Mouse (Mus musculus) liver, embryonic 14.5 days (tissue): ENCODE data around the gene Shroom3. TPM values are rescaled to one million over a fixed set of nuclear protein-coding genes. Genes with fewer than 3 reads are reported as not detected.

Experiments
- ATAC-seq: fragments of 200-750 bp; cut with Nextera tagmentation; 2 replicates; pipeline ENCODE4 v1.8.0; 2017; ENCODE audit warnings: moderate number of reproducible peaks, mild to moderate bottlenecking, moderate library complexity; ENCODE audit not compliant: insufficient read depth
- DNase-seq, 3 experiments: peaks; one replicate each; pipeline ENCODE4 v3.0.0-alpha.2; 2012 to 2013; ENCODE audit warnings: low read depth in 3 of 3, low spot score in 3 of 3
- H3K27ac ChIP-seq: fragments of 300-500 bp; sonication (generic); 2 replicates; pipeline ENCODE4 v1.5.1; 2014; ENCODE audit warnings: moderate library complexity, mild to moderate bottlenecking, control low read depth, inconsistent platforms
- H3K27me3 ChIP-seq: fragments of 300-500 bp; sonication (generic); 2 replicates; pipeline ENCODE4 v1.6.1; 2014; ENCODE audit warnings: mild to moderate bottlenecking, low read length, moderate library complexity; ENCODE audit not compliant: control insufficient read depth, insufficient read depth
- H3K36me3 ChIP-seq: fragments of 300-500 bp; sonication (generic); replicated peaks from 2 replicates; pipeline ENCODE4 v1.6.1; 2014; ENCODE audit warnings: low read depth; ENCODE audit not compliant: control insufficient read depth, insufficient read depth
- H3K4me1 ChIP-seq, 2 experiments: fragments of 200-500 bp in 1 of 2; fragments of 300-500 bp in 1 of 2; sonication (generic) in 1 of 2; replicated peaks; 2 replicates each; pipeline ENCODE4 v1.6.1; 2012 to 2014; ENCODE audit warnings: antibody characterized with exemption in 1 of 2, inconsistent platforms in 1 of 2, low read length in 1 of 2; ENCODE audit not compliant: control insufficient read depth in 2 of 2, insufficient read depth in 2 of 2
- H3K4me2 ChIP-seq: fragments of 300-500 bp; sonication (generic); 2 replicates; pipeline ENCODE4 v1.6.1; 2014; ENCODE audit warnings: low read depth, mild to moderate bottlenecking, control low read depth, moderate library complexity
- H3K4me3 ChIP-seq, 2 experiments: fragments of 200-500 bp in 1 of 2; fragments of 300-500 bp in 1 of 2; sonication (generic) in 1 of 2; 2 replicates each; pipeline ENCODE4 v1.5.1; 2012 to 2014; ENCODE audit warnings: low read depth in 2 of 2, low read length in 2 of 2, mild to moderate bottlenecking in 2 of 2, control low read depth in 1 of 2, inconsistent platforms in 1 of 2, moderate library complexity in 1 of 2; ENCODE audit not compliant: insufficient read depth in 1 of 2
- H3K9ac ChIP-seq: fragments of 300-500 bp; sonication (generic); replicated peaks from 2 replicates; pipeline ENCODE4 v1.6.1; 2014; ENCODE audit warnings: mild to moderate bottlenecking, control low read depth, moderate library complexity
- H3K9me3 ChIP-seq: fragments of 300-500 bp; sonication (generic); 2 replicates; pipeline ENCODE4 v1.6.1; 2016; ENCODE audit warnings: low read length, mixed read lengths; ENCODE audit not compliant: control insufficient read depth
- CTCF ChIP-seq: IDR thresholded peaks from 2 replicates; pipeline ENCODE4 v1.5.1; 2016; ENCODE audit warnings: antibody characterized with exemption, low read depth, control low read depth
- EP300 ChIP-seq: IDR thresholded peaks from 2 replicates; pipeline ENCODE4 v1.6.1; 2016; ENCODE audit warnings: antibody characterized with exemption, low read depth
- WGBS: fragments of 180-500 bp; shearing (Covaris S2); extraction: QIAGEN DNeasy Blood & Tissue Kit; methylation state at CpG from one replicate; pipeline ENCODE4 v1.1.7; 2014; ENCODE audit not compliant: insufficient replicate concordance; 5-methylcytosine and 5-hydroxymethylcytosine counted together
- polyA plus RNA-seq, 2 experiments: library from polyadenylated mRNA; depleted of rRNA in 1 of 2; stranded (reverse) in 1 of 2; unstranded in 1 of 2; fragments of >200 nt; fragmentation: Nextera tagmentation in 1 of 2; extraction: Ambion mirVana in 1 of 2; gene quantifications; 2 replicates each; pipeline versions ENCODE4 v1.2.1 to v1.2.3; 2012 to 2014

The Shroom3 gene
- polyA plus RNA-seq, 2 experiments, result 0.11 to 0.30 TPM

- Histone ChIP-seq H3K4me2 (no peak overlapping the region), H3K36me3 (no peaks in the 10 kb centered on the region), H3K27me3 (no peaks in the 10 kb centered on the region), H3K27ac (no peak overlapping the region), H3K9ac (no peak overlapping the region), H3K4me1 (no peaks in the 10 kb centered on the region), H3K9me3 (no peaks in the 10 kb centered on the region), H3K4me3 (no peak overlapping the region)
- no peak for TF ChIP-seq EP300
- no peak for TF ChIP-seq CTCF
- ATAC-seq (no peak), DNase-seq (no peak)
- WGBS, result 49% methylated on average over 15 of the region's 15 CpGs
These were observed 173.1 kb downstream of the Shroom3 start for GRCm38 (mm10) chr5:92856346-92856745.

- no peak for DNase-seq
- whole genome bisulfite sequencing, result 55% methylated on average over 7 of the region's 7 CpGs
These were observed 173.9 kb downstream of the Shroom3 start for GRCm38 (mm10) chr5:92857177-92857576.

GRCm38 (mm10) chr5:92858104-92858503, 174.9 kb downstream of the Shroom3 start:
- no peak for TF ChIP-seq CTCF
- TF ChIP-seq EP300, result no peak
- WGBS, result 26% methylated on average over 3 of the region's 3 CpGs
- Histone ChIP-seq H3K9ac (no peak overlapping the region), H3K4me3 (no peak overlapping the region), H3K27ac (no peak overlapping the region), H3K4me1 (no peaks in the 10 kb centered on the region), H3K36me3 (no peaks in the 10 kb centered on the region), H3K27me3 (no peaks in the 10 kb centered on the region), H3K4me2 (no peak overlapping the region), H3K9me3 (no peaks in the 10 kb centered on the region)
- no peak for DNase-seq
- no peak for ATAC-seq

More at GRCm38 (mm10) chr5:92857177-92857576, 173.9 kb downstream of the Shroom3 start:
- no peak overlapping the region for H3K27ac ChIP-seq
- no peak overlapping the region for H3K4me3 ChIP-seq
- no peak overlapping the region for H3K9ac ChIP-seq
- H3K9me3 ChIP-seq, result no peaks in the 10 kb centered on the region
- no peak for ATAC-seq
- TF ChIP-seq EP300, result no peak
- TF ChIP-seq CTCF, result no peak
- H3K4me1 ChIP-seq, result no peaks in the 10 kb centered on the region
- H3K27me3 ChIP-seq, result no peaks in the 10 kb centered on the region
- no peaks in the 10 kb centered on the region for H3K36me3 ChIP-seq
- no peak overlapping the region for H3K4me2 ChIP-seq

GRCm38 (mm10) chr5:92858576-92858975, 175.3 kb downstream of the Shroom3 start:
- Histone ChIP-seq H3K27ac (no peak overlapping the region), H3K9me3 (no peaks in the 10 kb centered on the region), H3K27me3 (no peaks in the 10 kb centered on the region), H3K4me3 (no peak overlapping the region), H3K4me1 (no peaks in the 10 kb centered on the region), H3K4me2 (no peak overlapping the region), H3K9ac (no peak overlapping the region), H3K36me3 (no peaks in the 10 kb centered on the region)
- ATAC-seq, result no peak
- TF ChIP-seq EP300 (no peak), CTCF (no peak)
- 72% methylated on average over 4 of the region's 4 CpGs for WGBS
- no peak for DNase-seq

- DNase-seq, result no peak
- no peak overlapping the region for H3K27ac ChIP-seq
- no peak overlapping the region for H3K9ac ChIP-seq
- no peak for TF ChIP-seq CTCF
- no peak for TF ChIP-seq EP300
- no peaks in the 10 kb centered on the region for H3K27me3 ChIP-seq
- no peaks in the 10 kb centered on the region for H3K36me3 ChIP-seq
- 62% methylated on average over 10 of the region's 10 CpGs for WGBS
- no peak overlapping the region for H3K4me3 ChIP-seq
- no peaks in the 10 kb centered on the region for H3K9me3 ChIP-seq
- no peak for ATAC-seq
- H3K4me1 ChIP-seq, result no peaks in the 10 kb centered on the region
- H3K4me2 ChIP-seq, result no peak overlapping the region
These were observed 178.3 kb downstream of the Shroom3 start for GRCm38 (mm10) chr5:92861416-92862112.
